Mouse (Mus musculus): Measurements from ENCODE around the gene Hacd3. TPM values are rescaled to one million over a fixed set of nuclear protein-coding genes. Genes with fewer than 3 reads are reported as not detected.
"Not testable (repeated sequence)": the region's sequence is repeated elsewhere in the genome, so short reads cannot be mapped to it uniquely, and the experiment has no call there.

The Hacd3 gene
- total and polyA plus RNA-seq, 3 experiments = 3.3 to 48.1 (median 22.3) TPM

GRCm38 (mm10) chr9:65041430-65041829, 19.9 kb upstream of the Hacd3 start:
- ATAC-seq (ENCODE audit: extremely low read depth, insufficient number of reproducible peaks, low FRiP score, poor library complexity, severe bottlenecking) = no peak
- no peak for DNase-seq (ENCODE audit: low spot score)
- Histone ChIP-seq H3K4me3 (ENCODE audit: low read depth, low read length) (no peak overlapping the region), H3K4me1 (ENCODE audit: insufficient read depth, low read depth, low read length) (peaks cover 10% of the 10 kb centered on the region; the same call in 1 of the 2 replicates), H3K36me3 (replicated peaks) (peaks cover 87% of the 10 kb centered on the region), H3K9me3 (replicated peaks) (peaks cover 5% of the 10 kb centered on the region; the same call in 1 of the 2 replicates), H3K27me3 (ENCODE audit: insufficient read depth, low read length) (no peaks in the 10 kb centered on the region)
- TF ChIP-seq TAL1 (conservative IDR thresholded peaks at IDR 0.05; ENCODE audit: low read depth, low read length) (no peak), CTCF (IDR thresholded peaks at IDR 0.05; ENCODE audit: low read depth, low read length) (0 out of 2 replicates have a peak, but pooled peaks have one; percentile 11)

DNA sequence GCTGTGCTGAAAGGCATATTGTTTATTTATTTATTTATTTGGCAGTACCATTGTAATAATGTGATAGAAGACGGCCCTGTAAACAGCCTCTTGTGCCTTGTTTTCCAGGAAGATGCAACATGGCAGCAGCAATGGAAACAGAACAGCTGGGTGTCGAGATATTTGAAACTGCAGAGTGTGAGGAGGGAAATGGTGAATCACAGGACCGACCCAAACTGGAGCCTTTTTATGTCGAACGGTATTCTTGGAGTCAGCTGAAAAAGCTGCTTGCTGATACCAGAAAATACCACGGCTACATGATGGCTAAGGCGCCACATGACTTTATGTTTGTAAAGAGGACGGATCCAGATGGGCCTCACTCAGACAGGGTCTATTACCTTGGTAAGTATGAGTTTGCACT, 15.4 kb upstream of the Hacd3 start:
- DNase-seq (ENCODE audit: low spot score) (no peak), ATAC-seq (ENCODE audit: extremely low read depth, insufficient number of reproducible peaks, low FRiP score, poor library complexity, severe bottlenecking) (no peak)
- Histone ChIP-seq H3K4me1 (ENCODE audit: insufficient read depth, low read depth, low read length) (peaks cover 34% of the 10 kb centered on the region), H3K27me3 (ENCODE audit: insufficient read depth, low read length) (no peaks in the 10 kb centered on the region), H3K36me3 (replicated peaks) (peaks cover 76% of the 10 kb centered on the region), H3K9me3 (replicated peaks) (peaks cover 5% of the 10 kb centered on the region; the same call in 1 of the 2 replicates), H3K4me3 (ENCODE audit: low read depth, low read length) (no peak overlapping the region)
- TF ChIP-seq TAL1 (conservative IDR thresholded peaks at IDR 0.05; ENCODE audit: low read depth, low read length) = no peak
- no peak for TF ChIP-seq GATA2 (IDR thresholded peaks at IDR 0.05; ENCODE audit: borderline replicate concordance, low read depth, low read length)
- TF ChIP-seq GATA1 (IDR thresholded peaks at IDR 0.05; ENCODE audit: borderline replicate concordance, low read length) = no peak
- TF ChIP-seq CTCF (IDR thresholded peaks at IDR 0.05; ENCODE audit: low read depth, low read length) = no peak
- TF ChIP-seq POLR2AphosphoS5 (IDR thresholded peaks at IDR 0.05; ENCODE audit: insufficient replicate concordance, low read depth, low read length) = no peak

GRCm38 (mm10) chr9:65036456-65036855, 15.0 kb upstream of the Hacd3 start:
- Histone ChIP-seq H3K27me3 (ENCODE audit: insufficient read depth, low read length) (no peaks in the 10 kb centered on the region), H3K9me3 (replicated peaks) (peaks cover 4% of the 10 kb centered on the region; the same call in 1 of the 2 replicates), H3K4me1 (ENCODE audit: insufficient read depth, low read depth, low read length) (peaks cover 35% of the 10 kb centered on the region), H3K36me3 (replicated peaks) (peaks cover 72% of the 10 kb centered on the region), H3K4me3 (ENCODE audit: low read depth, low read length) (no peak overlapping the region)
- TF ChIP-seq GATA1 (IDR thresholded peaks at IDR 0.05; ENCODE audit: borderline replicate concordance, low read length) (no peak), POLR2AphosphoS5 (IDR thresholded peaks at IDR 0.05; ENCODE audit: insufficient replicate concordance, low read depth, low read length) (no peak), CTCF (IDR thresholded peaks at IDR 0.05; ENCODE audit: low read depth, low read length) (no peak), GATA2 (IDR thresholded peaks at IDR 0.05; ENCODE audit: borderline replicate concordance, low read depth, low read length) (no peak), TAL1 (conservative IDR thresholded peaks at IDR 0.05; ENCODE audit: low read depth, low read length) (no peak)
- DNase-seq (ENCODE audit: low spot score) (no peak), ATAC-seq (ENCODE audit: extremely low read depth, insufficient number of reproducible peaks, low FRiP score, poor library complexity, severe bottlenecking) (no peak)

GRCm38 (mm10) chr9:65032269-65033108, 11.0 kb upstream of the Hacd3 start, which contains the start of gene Dpp8:
Gene Dpp8, plus strand, starts transcription at chr9:65032414.
- peak; percentile 84 for DNase-seq (ENCODE audit: low spot score)
- peak; percentile 70 for ATAC-seq (ENCODE audit: extremely low read depth, insufficient number of reproducible peaks, low FRiP score, poor library complexity, severe bottlenecking)
- H3K4me3 ChIP-seq (ENCODE audit: low read depth, low read length) = peak within 1 kb of the TSS; percentile 98

GRCm38 (mm10) chr9:65031894-65032268, 10.4 kb upstream of the Hacd3 start:
- TF ChIP-seq CTCF (IDR thresholded peaks at IDR 0.05; ENCODE audit: low read depth, low read length) = no peak
- TF ChIP-seq GATA2 (IDR thresholded peaks at IDR 0.05; ENCODE audit: borderline replicate concordance, low read depth, low read length) = no peak
- TF ChIP-seq POLR2AphosphoS5 (IDR thresholded peaks at IDR 0.05; ENCODE audit: insufficient replicate concordance, low read depth, low read length) = no peak
- Histone ChIP-seq H3K9me3 (replicated peaks) (no peaks in the 10 kb centered on the region), H3K27me3 (ENCODE audit: insufficient read depth, low read length) (no peaks in the 10 kb centered on the region), H3K4me1 (ENCODE audit: insufficient read depth, low read depth, low read length) (peaks cover 36% of the 10 kb centered on the region), H3K4me3 (ENCODE audit: low read depth, low read length) (peak overlapping the region; percentile 98), H3K36me3 (replicated peaks) (peaks cover 31% of the 10 kb centered on the region)
- no peak for DNase-seq (ENCODE audit: low spot score)
- no peak for ATAC-seq (ENCODE audit: extremely low read depth, insufficient number of reproducible peaks, low FRiP score, poor library complexity, severe bottlenecking)

More at GRCm38 (mm10) chr9:65032269-65033108, 11.0 kb upstream of the Hacd3 start, which contains the start of gene Dpp8:
- TF ChIP-seq CTCF (IDR thresholded peaks at IDR 0.05; ENCODE audit: low read depth, low read length) (peak; percentile 88), TAL1 (conservative IDR thresholded peaks at IDR 0.05; ENCODE audit: low read depth, low read length) (no peak)
- peaks cover 39% of the 10 kb centered on the region for H3K4me1 ChIP-seq (ENCODE audit: insufficient read depth, low read depth, low read length)
- H3K36me3 ChIP-seq (replicated peaks) = peaks cover 35% of the 10 kb centered on the region
- H3K27me3 ChIP-seq (ENCODE audit: insufficient read depth, low read length) = no peaks in the 10 kb centered on the region
- H3K9me3 ChIP-seq (replicated peaks) = no peaks in the 10 kb centered on the region

DNA sequence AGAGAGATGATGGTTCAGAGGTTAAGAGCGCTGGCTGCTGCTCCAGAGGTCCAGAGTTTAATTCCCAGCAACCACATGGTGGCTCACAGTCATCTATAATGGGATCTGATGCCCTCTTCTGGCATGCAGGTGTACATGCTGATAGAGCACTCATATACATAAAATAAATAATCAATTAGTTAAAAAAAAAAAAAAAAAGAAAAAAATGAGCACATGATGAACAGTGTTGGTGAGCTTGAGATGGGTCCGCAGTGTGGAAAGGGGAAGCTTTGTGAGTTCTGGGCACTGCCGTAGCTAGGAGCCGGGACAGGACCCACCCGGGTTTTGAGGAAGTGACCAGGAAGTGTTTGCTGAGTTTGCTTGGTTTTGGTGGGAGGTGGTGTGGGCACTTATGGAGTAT, 9.9 kb upstream of the Hacd3 start:
- not testable (repeated sequence) for DNase-seq (ENCODE audit: low spot score); H3K4me3 ChIP-seq (ENCODE audit: low read depth, low read length); H3K9me3 ChIP-seq (replicated peaks); H3K27me3 ChIP-seq (ENCODE audit: insufficient read depth, low read length); ATAC-seq (ENCODE audit: extremely low read depth, insufficient number of reproducible peaks, low FRiP score, poor library complexity, severe bottlenecking)
- Histone ChIP-seq H3K4me1 (ENCODE audit: insufficient read depth, low read depth, low read length) (peaks cover 34% of the 10 kb centered on the region), H3K36me3 (replicated peaks) (peaks cover 26% of the 10 kb centered on the region)

DNA sequence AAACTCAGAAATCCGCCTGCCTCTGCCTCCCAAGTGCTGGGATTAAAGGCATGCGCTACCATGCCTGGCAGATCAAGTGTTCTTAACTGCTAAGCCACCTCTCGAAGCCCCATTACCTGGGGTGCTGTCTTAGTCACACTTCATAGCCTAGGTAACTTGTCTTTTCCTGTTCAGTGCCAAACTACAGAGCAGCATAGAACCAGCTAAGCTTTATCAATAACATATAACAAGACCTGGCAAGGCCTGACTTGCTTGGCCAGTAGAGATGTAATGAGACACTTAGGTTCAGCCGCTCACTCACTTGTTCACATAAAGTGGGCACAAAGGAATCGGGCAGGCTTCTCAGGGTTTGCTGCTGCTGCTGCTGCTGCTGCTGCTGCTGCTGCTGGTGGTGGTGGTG, 6.8 kb upstream of the Hacd3 start:
- TF ChIP-seq TAL1 (conservative IDR thresholded peaks at IDR 0.05; ENCODE audit: low read depth, low read length) (no peak), POLR2AphosphoS5 (IDR thresholded peaks at IDR 0.05; ENCODE audit: insufficient replicate concordance, low read depth, low read length) (no peak), GATA2 (IDR thresholded peaks at IDR 0.05; ENCODE audit: borderline replicate concordance, low read depth, low read length) (no peak), CTCF (IDR thresholded peaks at IDR 0.05; ENCODE audit: low read depth, low read length) (no peak), GATA1 (IDR thresholded peaks at IDR 0.05; ENCODE audit: borderline replicate concordance, low read length) (no peak)
- no peaks in the 10 kb centered on the region for H3K36me3 ChIP-seq (replicated peaks)
- H3K9me3 ChIP-seq (replicated peaks) = 0 out of 2 replicates have a peak, but pooled peaks cover 4% of the 10 kb centered on the region
- no peak overlapping the region for H3K4me3 ChIP-seq (ENCODE audit: low read depth, low read length)
- no peak for DNase-seq (ENCODE audit: low spot score)
- no peak for ATAC-seq (ENCODE audit: extremely low read depth, insufficient number of reproducible peaks, low FRiP score, poor library complexity, severe bottlenecking)
- H3K27me3 ChIP-seq (ENCODE audit: insufficient read depth, low read length) = peaks cover 6% of the 10 kb centered on the region; the same call in 1 of the 2 replicates
- H3K4me1 ChIP-seq (ENCODE audit: insufficient read depth, low read depth, low read length) = peaks cover 16% of the 10 kb centered on the region
